Mouse (Mus musculus): ENCODE results near the gene Mgat4d.

GRCm38 (mm10) chr8:83408496-83408895 is 60.2 kb downstream of the Mgat4d start:
- TF ChIP-seq CTCF (IDR thresholded peaks at IDR 0.05; ENCODE audit: borderline replicate concordance, insufficient read depth, low read length) (no peak), POLR2A (IDR thresholded peaks at IDR 0.05; ENCODE audit: low read depth, low read length) (no peak)
